Mouse (Mus musculus) thymus, adult 18-20 months (tissue): ENCODE results near the gene Sec22a.
A peak's percentile ranks its signal among the peaks of the same experiment; 100 is the strongest.

Source experiments
- DNase-seq, 2 experiments: peaks; one replicate each; pipeline ENCODE4 v3.0.0; 2022; ENCODE audit warnings: mixed read lengths in 2 of 2

Gene Sec22a

DNA sequence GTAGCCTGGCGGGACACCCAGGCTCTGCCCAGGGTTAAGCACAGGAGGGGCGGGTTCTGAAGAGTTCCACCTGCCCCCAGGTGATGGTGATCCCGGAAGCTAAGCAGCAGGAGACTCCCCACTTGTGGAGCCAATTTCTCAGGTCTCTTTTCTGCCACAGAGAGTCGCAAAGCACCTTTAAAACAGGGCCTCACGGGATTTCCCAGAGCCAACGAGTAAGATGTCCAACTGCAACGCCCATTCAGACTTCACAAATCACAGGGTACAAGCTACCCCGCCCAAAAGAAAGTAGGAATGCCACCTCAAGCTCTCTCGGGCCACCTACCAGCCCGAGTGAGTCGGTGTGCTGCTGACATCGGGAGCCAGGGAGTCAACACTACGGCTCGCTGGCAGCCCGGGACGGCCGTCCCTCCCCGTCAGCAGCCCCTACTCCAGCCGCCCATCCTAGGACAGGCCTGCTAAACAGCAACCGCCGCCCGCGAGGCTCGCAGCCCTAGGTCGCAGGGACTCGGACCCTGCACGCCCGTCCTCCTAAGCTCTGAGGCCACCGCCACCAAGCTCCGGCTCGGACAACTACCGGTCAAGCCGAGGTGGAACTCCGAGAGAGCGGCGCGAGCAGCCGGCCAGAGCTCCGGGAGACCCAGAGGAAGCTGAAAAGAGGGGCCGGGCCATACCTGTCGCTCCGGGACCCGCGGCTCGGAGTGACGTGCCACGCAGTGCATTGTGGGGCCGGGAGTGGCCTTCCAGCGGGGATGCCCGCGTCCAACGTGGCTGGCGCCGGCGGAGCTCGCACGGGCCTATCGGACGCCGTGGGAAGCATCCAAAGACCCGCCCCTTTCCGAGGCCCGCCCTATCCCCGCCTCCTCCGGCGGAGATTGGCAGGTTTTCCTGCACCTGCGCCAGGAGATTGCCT lies at the start of gene Sec22a:
Gene Sec22a, minus strand, starts transcription at position 769 of the 913 bp plus-strand sequence.
- peak; percentile 88 for DNase-seq

DNA sequence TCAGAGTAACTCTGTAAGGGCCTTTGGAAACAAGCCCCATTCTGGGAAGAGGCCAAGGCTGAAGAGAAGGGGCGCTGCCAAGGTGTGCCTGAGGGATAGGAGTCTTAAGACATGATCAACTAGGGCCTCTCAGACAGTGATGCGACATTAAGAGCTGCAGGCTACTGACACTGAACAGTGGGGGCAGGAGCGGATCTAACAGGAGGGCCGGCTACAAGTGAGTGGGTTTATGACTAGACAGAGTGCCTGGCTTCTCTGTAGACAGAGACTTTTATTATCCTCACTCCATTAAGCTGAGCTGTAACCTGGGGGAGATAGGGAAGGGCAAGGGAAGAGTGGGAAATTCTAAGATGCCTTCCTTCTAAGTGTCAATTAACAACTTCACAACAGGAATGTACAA lies 43.0 kb upstream of the Sec22a start:
- no peak for DNase-seq

DNA sequence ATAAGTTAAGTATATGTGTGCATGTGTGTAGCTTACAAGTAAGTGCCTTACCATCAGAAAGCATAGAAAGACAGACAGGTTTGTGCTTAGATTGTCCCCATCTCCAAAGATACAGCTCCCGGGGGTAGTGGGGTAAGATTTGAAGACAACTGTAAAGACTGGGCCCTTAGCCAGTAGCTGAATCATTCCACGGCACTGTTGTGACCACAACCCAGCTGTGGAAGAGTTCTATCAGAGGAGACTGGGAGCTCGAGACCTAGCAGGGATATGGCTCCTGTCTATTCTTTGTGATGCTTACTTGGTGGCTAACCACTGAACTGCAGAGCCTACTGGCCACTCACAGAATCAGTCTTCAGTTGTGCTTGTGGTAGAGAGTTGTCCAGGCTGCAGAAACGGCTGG lies 42.4 kb upstream of the Sec22a start:
- DNase-seq = no peak

DNA sequence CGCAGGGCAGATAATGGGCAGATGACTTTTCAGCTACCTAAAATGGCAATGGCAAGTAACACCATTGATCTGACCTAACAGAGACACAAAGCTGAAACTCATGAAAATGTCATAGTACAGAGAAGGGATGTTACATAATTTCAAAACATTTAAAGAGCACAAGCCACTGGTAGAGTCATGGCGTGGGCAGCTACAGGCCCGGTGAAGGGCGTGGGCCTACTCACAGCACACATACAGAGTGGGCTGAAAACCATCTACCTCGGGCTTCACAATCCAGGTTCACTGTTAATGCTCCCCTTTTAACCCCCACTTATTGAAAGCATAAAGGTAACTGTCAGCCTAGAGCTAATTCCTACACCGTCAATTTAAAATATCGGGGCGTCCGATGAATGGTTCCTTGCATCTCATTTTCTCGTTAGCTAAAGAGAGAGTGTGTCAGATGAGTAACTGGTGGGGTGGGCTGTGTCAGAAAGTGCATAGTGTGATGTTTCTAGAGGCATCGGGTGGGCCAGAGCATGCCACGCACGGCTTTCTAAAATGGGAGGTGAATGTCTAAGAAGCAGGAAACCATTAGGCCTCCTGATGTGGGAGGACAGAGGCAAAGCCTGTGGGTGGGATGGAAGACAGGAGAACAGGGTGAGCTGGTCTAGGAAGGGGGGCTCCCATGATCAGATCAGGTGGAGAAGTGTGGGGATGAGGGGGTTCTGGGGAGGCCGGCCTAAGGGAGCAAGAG lies 41.8 kb upstream of the Sec22a start:
- no peak for DNase-seq

DNA sequence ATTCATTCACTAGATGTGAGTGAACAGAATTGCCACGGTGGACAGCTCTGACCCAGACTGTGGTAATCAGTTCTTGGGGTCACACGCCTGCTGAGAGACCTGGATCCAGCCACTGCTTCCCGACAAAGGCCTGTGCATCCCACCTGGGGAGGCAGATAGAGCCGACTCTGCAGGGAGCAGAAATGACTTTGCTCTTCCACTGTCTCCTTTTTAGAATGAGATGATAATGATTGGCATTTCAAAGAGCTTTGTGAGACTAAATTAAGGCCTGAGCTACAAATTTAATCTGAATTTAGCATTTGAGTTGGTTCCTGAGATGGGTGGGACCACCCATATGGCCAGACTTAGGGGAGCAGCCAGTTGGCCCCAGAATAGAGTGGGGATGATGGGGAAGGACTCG lies 41.1 kb upstream of the Sec22a start:
- DNase-seq = no peak

DNA sequence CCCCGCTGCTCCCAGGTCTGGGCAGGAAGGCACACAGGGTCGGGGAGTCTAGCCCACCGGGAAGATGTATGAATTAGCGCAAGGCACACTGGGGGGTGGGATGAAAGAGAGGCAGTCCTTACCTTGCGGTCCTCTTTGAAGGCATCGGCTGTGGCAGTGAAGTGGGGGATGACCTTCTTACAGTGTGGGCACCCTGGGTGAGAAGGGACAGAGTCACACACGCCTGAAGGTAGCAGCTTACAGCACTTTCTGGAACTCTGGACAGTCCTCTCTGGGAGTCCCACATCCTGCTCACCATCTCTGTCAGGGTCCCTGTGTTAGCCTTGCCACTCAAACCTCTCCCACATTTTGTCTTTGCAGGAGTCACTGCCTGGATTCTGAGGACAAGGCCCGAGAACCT lies 40.2 kb upstream of the Sec22a start:
- DNase-seq = no peak

DNA sequence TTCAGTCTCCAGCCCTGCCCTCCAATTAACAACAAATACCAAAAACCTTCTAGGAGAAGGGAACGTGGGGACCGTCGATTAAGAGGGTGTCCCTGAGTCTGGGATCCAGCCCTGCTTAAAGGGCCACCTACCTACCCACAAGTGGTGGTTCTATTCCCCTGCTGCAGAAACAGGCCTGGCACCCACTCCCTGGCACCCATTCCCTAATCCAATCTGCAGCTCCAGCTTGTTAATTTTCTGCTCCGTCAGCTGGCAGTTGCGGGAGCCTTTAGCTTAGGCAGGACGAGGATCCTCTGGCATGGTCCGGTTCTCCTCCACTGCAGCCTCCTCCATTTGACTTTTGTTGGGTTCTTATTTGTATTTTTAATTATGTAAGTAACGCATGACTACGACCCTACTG lies 39.6 kb upstream of the Sec22a start:
- no peak for DNase-seq

DNA sequence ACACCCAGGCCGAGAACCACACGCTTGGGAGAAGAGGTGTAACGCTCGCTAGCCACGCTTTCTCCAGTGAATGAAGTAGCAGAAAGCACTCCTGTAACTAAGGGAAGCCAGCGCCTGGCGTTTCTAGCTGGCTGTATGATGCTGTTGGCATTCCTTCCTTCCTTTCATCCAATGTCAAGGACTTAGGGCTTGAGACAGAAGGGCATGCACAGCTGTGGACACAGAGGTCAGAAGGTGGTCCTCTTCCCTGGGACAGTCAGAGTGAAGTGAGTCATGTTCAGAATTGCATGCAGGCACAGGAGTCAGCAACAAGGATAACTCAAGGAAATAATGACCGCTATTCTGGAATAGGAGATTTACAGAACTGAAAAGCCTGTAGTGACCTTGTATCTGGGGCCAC lies 29.1 kb upstream of the Sec22a start:
- DNase-seq = no peak

DNA sequence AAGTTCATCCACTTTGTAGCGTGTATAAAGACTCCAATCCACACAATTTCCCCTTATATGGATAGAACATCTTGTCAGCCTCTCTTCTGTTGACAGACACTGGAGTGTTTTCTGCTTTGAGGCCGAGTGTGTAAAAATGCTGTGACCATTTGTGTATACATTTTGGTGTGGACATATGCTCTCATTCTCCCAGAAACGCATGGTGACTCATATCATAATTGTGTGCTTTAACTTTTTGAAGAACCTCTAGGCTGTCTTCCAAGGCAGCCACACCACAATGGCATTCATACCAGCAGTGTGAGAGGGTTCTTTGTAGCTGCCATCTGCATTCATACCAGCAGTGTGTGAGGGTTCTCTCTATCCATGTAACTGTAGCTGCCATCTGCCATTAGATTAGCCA lies 21.9 kb upstream of the Sec22a start:
- no peak for DNase-seq

DNA sequence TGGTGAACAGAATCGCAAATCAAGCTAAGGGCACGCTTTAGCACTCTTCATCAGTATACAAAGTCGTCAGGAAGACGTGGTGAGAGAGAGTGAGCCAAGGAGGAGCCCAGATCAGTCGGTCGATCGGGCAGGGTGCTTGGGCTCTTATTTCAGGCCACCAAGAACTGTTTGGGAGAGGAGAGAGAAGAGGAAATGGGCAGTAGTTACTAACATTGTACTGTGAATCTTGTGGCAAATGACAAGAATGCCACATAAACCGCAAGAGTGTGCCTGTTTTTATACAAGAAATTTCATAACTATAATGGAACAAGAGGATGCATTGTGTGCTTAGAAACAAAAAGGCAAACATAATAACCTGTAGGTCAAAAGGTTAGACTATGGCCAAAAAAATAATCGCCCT lies 16.3 kb upstream of the Sec22a start:
- no peak for DNase-seq

DNA sequence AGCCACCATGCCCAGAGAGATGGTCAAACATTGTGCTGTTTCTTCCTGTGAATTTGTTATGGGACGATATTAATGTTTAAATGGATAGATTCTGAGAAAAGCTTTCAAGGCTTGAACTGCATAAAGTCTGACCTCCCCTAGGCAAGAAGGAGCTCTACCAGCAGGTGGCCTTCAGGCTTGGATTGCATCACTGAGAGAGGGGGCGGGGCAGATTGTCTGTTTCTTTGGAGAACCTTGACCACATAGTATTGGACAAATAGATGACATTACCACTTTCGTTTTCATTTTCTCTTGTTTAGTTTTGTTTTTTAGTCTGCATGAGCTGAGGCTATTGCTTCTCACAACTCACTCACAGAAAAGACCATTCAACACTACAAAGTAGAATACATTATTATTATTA lies 15.6 kb upstream of the Sec22a start:
- DNase-seq = no peak

DNA sequence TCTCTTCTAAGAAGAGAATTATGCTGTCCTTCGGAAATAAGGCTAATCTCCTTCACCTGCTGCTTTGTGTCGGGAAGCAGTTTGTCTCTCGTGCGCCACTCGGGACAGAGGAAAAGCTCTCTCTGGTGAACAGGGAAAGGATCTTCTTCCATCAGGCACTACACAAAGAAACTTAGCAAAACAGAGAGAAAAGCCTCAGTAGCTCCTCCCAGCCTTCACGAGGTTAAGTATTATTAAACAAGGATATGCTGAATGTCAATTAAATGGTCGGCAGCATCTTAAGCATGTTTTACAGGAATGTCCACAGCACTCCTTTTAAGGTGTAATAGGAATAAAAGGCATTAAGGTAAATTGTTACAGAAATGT lies 328 bp upstream of the Sec22a start:
- DNase-seq = no peak

DNA sequence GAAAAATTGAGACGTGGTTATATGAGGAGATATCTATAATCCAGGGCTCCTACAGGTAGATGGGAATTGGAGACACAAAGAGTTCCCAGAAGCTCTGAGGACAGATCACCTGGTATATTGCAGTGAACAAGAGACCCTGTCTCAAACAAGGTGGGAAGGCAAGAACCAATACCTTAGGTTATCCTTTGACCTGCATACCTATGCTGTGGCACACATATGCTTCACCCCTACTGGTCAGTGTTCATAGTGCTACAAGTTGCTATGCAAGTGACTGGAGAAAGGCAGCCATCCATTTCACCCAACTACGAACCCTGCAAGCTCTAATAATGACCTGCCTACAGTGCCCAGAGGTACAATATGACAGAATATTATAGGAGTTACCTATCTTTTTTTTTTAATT lies 1.5 kb downstream of the Sec22a start:
- DNase-seq = no peak

DNA sequence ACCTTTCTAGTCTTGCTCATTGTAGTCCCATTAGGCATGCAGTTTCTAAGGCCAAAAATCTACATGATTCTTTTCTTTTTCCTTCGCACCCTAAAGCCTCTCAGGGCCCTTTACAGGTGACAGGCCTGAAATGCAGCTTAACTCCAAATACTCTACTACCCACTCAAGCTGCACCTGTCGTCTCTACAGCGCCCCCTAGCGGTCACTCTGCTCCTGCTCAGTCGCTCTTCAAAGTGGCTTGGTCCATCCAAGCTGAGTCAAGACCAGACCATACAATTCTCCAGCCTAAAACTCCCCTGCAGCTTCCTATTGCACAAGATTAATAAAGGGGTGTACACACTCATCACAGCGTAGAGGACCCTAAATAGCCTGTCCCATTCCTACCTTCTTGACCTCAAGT lies 3.1 kb downstream of the Sec22a start:
- DNase-seq = peak; percentile 6 to 23

DNA sequence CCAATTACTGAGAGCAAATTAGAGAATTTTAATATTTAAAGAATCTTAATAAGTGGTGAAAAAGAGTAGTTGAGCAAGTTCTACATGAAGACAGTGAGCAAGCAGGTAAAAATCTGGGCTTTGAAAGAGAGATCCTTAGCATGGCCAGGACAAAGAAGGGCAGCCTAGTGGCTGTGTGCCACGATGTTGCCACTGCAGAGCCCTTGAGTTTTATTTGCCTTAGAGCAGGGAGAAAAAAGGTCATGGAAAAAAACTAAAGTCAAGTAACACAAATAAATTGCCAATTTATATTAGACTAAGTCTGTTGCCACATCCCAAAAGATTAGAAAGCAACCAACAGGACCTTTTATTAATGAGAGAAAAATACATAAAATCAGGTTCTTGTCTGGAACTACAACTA lies 6.3 kb downstream of the Sec22a start:
- DNase-seq = no peak

DNA sequence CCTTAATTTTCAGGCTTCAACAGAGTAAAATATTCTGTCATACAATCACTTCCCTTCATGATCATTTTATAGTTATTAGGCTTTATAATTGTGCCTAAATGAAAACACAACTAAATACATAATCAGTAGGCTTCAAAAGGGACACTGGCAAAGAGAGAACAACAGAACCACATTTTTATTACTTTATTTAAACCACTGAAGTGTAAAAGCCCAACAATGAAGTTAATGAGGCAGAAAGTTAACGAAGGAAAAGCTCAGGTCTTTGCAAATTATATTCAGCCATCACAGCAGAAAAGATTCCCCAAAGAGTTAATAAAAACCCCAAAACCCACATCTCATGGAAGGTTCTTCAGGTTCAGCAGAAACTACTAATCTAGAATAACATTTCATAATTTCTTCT lies 33.3 kb downstream of the Sec22a start:
- DNase-seq = no peak

DNA sequence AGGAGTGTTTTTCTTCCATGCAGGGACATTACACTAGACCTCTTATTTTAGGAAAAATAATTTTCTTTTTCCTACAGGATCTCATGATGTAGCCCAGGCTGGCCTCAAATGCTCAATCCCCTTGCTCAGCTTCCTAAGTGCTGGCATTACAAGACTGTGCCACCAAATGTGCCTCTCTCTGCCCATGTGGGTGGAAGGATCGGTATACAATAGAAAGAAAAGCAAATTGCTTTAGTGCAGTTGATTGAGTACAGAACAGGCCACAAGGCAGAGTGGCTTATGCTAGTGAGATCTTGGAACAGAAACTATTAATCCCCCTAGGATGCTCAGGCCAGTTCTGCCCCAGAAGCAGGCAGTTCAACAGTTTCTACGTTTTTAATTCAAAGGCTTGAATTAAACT lies 43.9 kb downstream of the Sec22a start:
- no peak for DNase-seq

DNA sequence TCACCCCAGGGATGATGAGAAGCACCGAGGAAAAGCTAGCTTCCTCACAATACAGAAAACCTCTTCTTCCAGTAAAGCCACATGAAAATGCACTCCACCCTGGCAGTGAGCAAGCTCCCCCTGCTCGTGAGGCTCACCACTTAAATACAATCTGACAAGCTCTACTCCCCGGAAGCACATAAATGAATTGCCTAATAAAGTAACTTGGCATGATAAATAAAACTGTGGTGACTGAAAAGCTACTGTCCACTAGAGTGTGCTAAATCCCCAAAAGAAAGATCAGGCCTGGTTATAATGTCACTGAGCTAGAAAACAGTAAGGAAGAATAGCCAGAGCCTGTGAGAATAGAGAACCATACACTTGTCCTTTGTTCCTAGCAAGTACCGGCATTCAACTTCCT lies 44.4 kb downstream of the Sec22a start:
- no peak for DNase-seq

DNA sequence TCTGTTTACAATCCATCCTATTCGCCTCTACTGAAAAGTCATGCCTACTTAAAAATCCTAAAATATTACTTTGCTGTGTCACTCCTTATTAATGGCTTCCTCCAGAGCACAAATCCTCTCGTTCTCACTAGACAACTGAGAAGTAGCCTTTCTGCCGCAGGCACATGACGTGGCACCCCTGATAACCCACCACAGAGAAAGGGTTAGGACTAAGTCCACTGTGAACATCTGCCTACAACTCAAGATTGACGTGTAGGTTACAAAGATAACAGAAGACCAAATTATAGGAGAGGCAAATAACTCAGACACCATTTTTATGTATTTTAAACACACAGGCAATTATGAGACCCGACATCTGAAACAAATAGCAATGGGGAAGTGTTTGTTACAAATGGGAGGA lies 45.3 kb downstream of the Sec22a start:
- DNase-seq = no peak

DNA sequence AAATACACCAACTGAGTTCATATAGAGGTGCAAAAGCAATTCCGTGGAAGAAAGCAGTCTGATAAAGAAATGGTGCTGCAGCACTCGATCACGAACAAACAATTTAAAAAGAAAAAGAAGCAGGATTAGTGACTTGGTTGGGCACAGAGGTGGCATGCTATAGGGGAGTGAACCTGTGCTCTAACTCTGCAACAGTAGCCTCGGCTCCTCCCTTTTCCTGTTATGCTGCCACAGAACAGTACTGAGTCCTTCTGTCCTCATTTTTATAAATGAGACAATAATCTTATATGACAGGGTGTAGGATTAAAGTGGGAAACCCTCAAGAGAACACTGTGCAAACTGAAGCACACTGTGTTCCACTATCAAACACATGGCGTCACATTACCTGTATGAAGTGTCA lies 46.3 kb downstream of the Sec22a start:
- DNase-seq = no peak

DNA sequence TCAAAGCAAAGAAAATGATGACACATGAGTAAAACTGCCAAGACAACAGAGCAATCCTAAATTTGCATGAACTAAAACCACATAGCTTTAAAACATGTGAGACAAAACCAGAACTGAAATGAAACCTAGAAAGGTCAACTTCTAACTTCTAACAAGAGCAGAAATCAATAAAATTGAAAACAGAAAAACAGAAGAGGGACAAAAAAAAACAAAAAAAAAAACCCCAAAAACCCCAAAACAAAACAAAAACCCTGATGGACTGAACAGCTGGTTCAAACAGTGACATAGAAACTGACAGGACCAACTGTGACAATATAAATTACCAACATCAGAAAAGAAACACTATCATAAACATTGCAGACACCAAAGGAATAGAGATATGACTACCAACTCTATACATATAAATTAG lies 46.9 kb downstream of the Sec22a start:
- DNase-seq = no peak

DNA sequence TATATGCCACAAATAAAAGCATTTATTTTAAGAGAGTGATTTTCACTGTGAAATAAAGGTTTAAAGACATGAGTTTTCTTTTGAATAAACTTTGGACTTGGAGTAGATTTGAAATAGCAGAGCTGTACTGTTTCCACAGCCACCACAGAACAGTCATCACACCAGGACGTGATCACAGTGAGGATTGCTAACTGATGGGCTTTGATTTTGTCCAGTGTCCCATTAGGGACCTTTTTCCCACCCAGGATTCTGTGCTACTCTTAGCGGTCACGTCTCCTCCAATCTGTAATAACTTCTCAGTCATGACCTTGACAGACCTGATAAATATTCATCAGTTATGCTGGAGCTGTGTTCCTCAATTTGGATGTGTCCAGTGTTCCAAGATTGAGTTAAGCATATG lies 48.2 kb downstream of the Sec22a start:
- DNase-seq = no peak

DNA sequence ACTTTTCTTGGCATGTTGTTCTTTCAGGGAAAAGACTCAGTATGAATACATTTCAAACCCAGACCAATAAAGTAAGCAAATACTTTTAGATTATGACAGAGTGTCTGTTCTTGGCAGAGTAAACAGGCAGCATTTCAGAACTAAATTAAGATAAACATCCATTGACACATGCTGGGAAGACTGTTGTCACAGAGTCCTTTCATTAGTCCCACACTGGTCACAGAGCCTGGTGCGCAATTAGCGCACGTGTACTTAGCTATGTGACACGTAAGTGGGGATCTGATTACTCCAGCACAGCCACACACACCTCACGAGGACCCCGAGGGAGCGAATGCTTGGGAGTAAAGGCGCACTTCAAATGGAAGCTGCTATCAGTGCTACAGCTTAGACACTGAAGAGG lies 52.1 kb downstream of the Sec22a start:
- no peak for DNase-seq

DNA sequence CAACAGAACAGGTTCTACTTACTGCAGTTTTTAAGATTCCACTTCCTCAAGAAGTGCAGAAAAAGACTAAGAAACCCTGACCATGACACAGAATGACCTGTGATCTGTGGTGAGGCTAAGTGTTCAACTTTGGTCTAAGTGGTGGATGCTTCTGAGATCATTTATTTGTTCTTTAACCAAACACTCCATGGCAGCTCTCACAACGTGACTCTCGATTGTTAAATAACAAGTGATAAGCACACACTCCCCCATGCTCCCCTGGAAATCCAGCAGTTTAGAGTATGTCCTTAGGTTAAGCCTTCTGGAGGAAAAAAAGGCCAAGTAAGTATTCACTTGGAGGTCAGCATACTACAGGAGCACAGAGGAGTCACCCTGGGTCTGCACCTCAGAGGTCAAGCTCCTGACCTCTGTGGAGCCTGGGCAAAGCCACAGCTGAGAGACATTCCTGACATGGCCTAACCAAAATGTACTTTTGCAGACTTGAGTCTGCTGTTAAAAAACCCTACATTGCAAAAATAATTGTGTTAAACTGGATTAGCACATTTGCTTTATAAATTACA lies 53.1 kb downstream of the Sec22a start:
- DNase-seq = no peak
